Mouse (Mus musculus) spleen, adult 2 months (tissue): ENCODE measurements around the gene Fam120a. TPM values are rescaled to one million over a fixed set of nuclear protein-coding genes. Genes with fewer than 3 reads are reported as not detected.

Experiments used
- DNase-seq, 2 experiments: peaks; one replicate each; pipeline versions ENCODE4 v3.0.0 to v3.0.0-alpha.2; 2012 to 2021; ENCODE audit warnings: low spot score in 2 of 2, low read depth in 1 of 2
- H3K27ac ChIP-seq: fragments of 200-500 bp; 2 replicates; pipeline ENCODE4 v1.5.1; 2012; ENCODE audit warnings: low read length, inconsistent platforms; ENCODE audit not compliant: insufficient read depth
- H3K27me3 ChIP-seq: fragments of 200-500 bp; 2 replicates; pipeline ENCODE4 v1.6.1; 2012; ENCODE audit warnings: mild to moderate bottlenecking, moderate library complexity, low read length, inconsistent platforms; ENCODE audit not compliant: control insufficient read depth, insufficient read depth
- H3K36me3 ChIP-seq: fragments of 200-500 bp; 2 replicates; pipeline ENCODE4 v1.6.1; 2012; ENCODE audit warnings: mild to moderate bottlenecking, low read length, inconsistent platforms; ENCODE audit not compliant: control insufficient read depth, insufficient read depth
- H3K4me1 ChIP-seq: fragments of 200-500 bp; 2 replicates; pipeline ENCODE4 v1.6.1; 2011; ENCODE audit warnings: inconsistent platforms; ENCODE audit not compliant: control insufficient read depth, insufficient read depth, insufficient read length
- H3K4me3 ChIP-seq: fragments of 200-500 bp; 2 replicates; pipeline ENCODE4 v1.5.1; 2011; ENCODE audit warnings: mild to moderate bottlenecking, inconsistent platforms; ENCODE audit not compliant: insufficient read depth, insufficient read length; ENCODE audit errors: extremely low read depth
- CTCF ChIP-seq: fragments of 200-500 bp; IDR thresholded peaks from 2 replicates; pipeline ENCODE4 v1.5.1; 2011; ENCODE audit warnings: mild to moderate bottlenecking, inconsistent platforms; ENCODE audit not compliant: insufficient read depth, insufficient read length, insufficient replicate concordance; ENCODE audit errors: extremely low read depth
- POLR2A ChIP-seq: fragments of 200-500 bp; IDR thresholded peaks from 2 replicates; pipeline ENCODE4 v1.6.1; 2011; ENCODE audit warnings: low read depth, low read length, inconsistent platforms
- WGBS: fragments of 180-500 bp; shearing (Covaris S2); methylation state at CpG from one replicate; pipeline ENCODE4 v1.1.7; 2018; 5-methylcytosine and 5-hydroxymethylcytosine counted together
- polyA plus RNA-seq: library from polyadenylated mRNA; depleted of rRNA; stranded (reverse); fragments of >200 nt; gene quantifications from 2 replicates; pipeline ENCODE4 v1.2.3, GENCODE M21; 2012; rRNA removed

Fam120a gene
- polyA plus RNA-seq, 1 experiment, result 40.1 TPM

DNA sequence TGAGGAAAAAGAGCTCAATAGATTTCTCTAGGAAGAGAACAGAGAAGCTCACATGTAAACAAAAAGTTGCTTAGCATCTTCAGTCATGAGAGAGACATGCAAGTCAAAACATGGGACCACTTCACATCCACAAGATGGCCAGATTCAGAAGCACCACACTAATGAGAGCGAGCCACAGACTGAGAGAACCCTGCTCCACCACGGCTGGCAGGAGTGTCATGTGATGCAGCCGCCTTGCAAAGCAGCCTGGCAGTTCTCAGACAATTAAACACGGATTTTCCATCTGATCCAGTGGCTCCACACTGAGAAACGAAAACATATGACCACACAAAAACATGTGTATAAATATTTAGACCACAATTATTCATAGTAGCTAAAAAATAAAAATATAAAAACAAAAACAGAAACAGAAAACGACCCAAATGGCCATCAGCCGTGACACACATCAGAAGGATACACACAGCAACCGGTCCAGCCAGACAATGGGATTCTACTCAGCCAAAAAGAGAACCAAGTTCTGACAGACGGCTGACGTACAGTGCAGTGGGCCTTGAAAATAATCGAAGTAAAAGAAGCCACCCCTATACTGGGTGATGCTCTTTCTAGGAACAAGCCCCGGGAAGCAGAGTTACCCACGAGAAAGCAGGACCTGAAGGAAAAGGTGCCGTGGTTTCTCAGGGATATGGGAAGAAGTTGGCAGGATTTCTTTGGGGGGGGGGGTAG is 137.1 kb downstream of the Fam120a start:
- 90% methylated on average over 14 of the region's 14 CpGs for WGBS
- DNase-seq, result no peak
- TF ChIP-seq POLR2A (no peak), CTCF (no peak)

DNA sequence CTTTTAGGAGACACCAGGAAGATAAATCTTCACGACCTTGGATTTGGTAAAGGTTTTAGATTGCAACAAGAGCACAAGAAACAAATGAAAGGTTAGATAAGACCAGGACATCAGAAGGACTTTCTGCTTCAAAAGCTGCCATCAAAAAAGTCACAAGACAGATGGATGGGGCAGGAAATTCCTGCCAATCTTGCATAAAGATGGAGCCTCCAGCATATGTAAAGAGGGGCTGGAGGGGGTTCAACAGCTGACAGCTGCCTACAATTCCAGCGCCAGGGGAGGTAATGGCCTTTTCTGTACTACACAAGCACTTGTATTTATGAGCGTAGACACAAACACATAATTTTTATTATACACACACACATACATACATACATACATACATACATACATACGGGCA is 138.0 kb downstream of the Fam120a start:
- H3K36me3 ChIP-seq, result peaks cover 33% of the 10 kb centered on the region

More for the DNA sequence above, 137.1 kb downstream of the Fam120a start:
- no peak overlapping the region for H3K4me3 ChIP-seq
- no peaks in the 10 kb centered on the region for H3K4me1 ChIP-seq
- H3K36me3 ChIP-seq, result peaks cover 32% of the 10 kb centered on the region
- H3K27me3 ChIP-seq, result no peaks in the 10 kb centered on the region
- H3K27ac ChIP-seq, result no peak overlapping the region

More for the DNA sequence above, 138.0 kb downstream of the Fam120a start:
- Histone ChIP-seq H3K27ac (no peak overlapping the region), H3K4me3 (no peak overlapping the region), H3K27me3 (no peaks in the 10 kb centered on the region), H3K4me1 (no peaks in the 10 kb centered on the region)
- TF ChIP-seq POLR2A, result no peak
- TF ChIP-seq CTCF, result no peak
- WGBS, result 93% methylated on average over 4 of the region's 4 CpGs
- no peak for DNase-seq

Other genes with a start within 250 kb of the Fam120a start
- gene Phf2, start 96.9 kb downstream of the Fam120a start, polyA plus RNA-seq, result 16.4 and 18.6 TPM in 2 replicates
- 0.62 and 0.87 TPM in 2 replicates for gene Wnk2, start 180.0 kb upstream of the Fam120a start, polyA plus RNA-seq
- gene Ninj1, start 219.5 kb upstream of the Fam120a start, polyA plus RNA-seq, result 234 and 343 TPM in 2 replicates
- 79.4 and 106 TPM in 2 replicates for gene Card19, start 248.0 kb upstream of the Fam120a start, polyA plus RNA-seq